Mouse (Mus musculus) neural tube, postnatal 0 days (tissue): Measurements from ENCODE around the gene Setd7. TPM values are rescaled to one million over a fixed set of nuclear protein-coding genes. Genes with fewer than 3 reads are reported as not detected.

Source experiments
- polyA plus RNA-seq: library from polyadenylated mRNA; unstranded; fragments of >200 nt; fragmentation: Nextera tagmentation; extraction: Ambion mirVana; gene quantifications from 2 replicates; pipeline ENCODE4 v1.2.1, GENCODE M21; 2015

Gene Setd7
- 2.1 and 2.8 TPM in 2 replicates for polyA plus RNA-seq

GRCm38 (mm10) chr3:51560511-51561108 lies at the start of gene Setd7:
Setd7 (minus strand) TSS chr3:51560879.

GRCm38 (mm10) chr3:51483741-51484359 lies 76.8 kb downstream of the Setd7 start, which contains the start of gene Rab33b:
Rab33b (plus strand) TSS chr3:51483920.

Other genes with a start within 250 kb of the Setd7 start
- 26.8 and 30.0 TPM in 2 replicates for gene Elf2, start 220.2 kb downstream of the Setd7 start, polyA plus RNA-seq
- 0.28 TPM in 1 of 2 replicates, not detected in the other for gene Mgarp, start 164.1 kb downstream of the Setd7 start, polyA plus RNA-seq
- gene Ndufc1, start 151.9 kb downstream of the Setd7 start, polyA plus RNA-seq = 971 and 1,167 TPM in 2 replicates
- gene Naa15, start 145.7 kb downstream of the Setd7 start, polyA plus RNA-seq = 26.5 and 29.1 TPM in 2 replicates
- 27.4 and 28.9 TPM in 2 replicates for gene Rab33b, start 77.0 kb downstream of the Setd7 start, polyA plus RNA-seq
- gene Mgst2, start 99.5 kb upstream of the Setd7 start, polyA plus RNA-seq = 0.56 and 1.1 TPM in 2 replicates